Mouse (Mus musculus): ENCODE results near the gene Rnf182.

Gene Rnf182

GRCm38 (mm10) chr13:43603042-43603441 is 12.5 kb upstream of the Rnf182 start:
- in situ Hi-C loops (cut with MboI; ENCODE audit: unreplicated experiment in 2 of 2) = no loop called here

DNA sequence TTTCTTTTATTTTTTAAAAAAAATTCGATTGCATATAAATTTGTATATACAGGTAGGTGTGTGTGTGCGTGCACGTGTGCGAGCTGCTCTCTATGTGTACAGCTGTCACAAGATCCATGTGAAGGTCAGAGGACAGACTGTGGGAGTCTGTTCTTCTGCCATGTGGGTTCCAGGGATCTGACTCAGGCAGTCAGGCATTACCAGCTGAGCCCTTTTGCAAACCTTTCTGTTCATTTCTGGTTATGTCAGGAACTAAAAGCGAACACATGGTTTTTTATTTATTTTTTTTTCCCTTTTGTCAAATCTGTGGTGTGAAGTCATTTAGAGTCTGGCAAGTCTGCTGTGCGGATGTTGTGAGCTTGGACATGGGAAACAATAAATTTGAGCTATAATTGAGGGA is 6.7 kb upstream of the Rnf182 start:
- in situ Hi-C loops (cut with MboI; ENCODE audit: unreplicated experiment in 2 of 2) = no loop called here

- in situ Hi-C loops (cut with MboI; ENCODE audit: unreplicated experiment in 2 of 2) = no loop called here
Observed at GRCm38 (mm10) chr13:43612040-43612439, 3.5 kb upstream of the Rnf182 start.

DNA sequence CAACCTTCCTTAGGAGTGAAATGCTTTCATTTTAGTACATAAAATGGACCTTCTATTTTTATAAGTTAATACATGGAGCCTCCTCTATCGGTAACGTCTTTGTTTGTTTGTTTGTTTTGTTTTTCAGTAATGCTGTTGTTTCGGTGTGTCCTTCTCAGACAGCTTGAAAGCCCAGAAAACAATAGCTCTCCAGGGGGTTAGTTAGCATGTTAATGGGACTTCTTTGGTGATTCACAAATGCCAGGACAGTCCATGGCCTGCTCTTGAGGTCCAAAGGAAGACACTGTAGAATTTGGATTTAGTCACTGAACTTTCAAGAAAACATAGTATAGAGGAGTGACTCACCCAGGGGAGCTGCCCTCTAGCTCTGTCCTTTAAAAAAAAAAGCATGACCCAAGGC is 843 bp upstream of the Rnf182 start:
- in situ Hi-C loops (cut with MboI; ENCODE audit: unreplicated experiment in 2 of 2) = no loop called here

GRCm38 (mm10) chr13:43615194-43615576 is 325 bp upstream of the Rnf182 start:
- in situ Hi-C loops (cut with MboI; ENCODE audit: unreplicated experiment in 2 of 2) = no loop called here

DNA sequence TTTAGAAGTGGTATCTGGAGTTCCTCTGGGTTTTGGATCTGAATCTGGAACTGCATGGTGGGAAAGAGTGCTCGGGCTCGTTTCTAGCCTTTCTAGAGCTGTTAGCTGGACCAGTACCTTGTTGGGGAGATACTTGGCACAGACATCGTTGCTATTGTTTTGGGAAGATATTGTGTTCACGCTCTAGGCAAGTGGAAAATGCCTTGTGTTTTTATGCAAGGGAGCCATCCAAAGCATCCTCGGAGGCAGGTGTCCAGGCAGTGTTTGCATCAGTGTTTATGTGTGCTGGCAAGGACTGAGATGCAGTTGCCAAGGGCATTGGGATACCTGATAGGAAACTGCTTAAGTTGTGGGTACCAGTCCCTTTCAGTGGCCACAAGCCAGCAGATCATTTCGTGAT is 1.0 kb downstream of the Rnf182 start:
- in situ Hi-C loops (cut with MboI; ENCODE audit: unreplicated experiment in 2 of 2) = no loop called here

DNA sequence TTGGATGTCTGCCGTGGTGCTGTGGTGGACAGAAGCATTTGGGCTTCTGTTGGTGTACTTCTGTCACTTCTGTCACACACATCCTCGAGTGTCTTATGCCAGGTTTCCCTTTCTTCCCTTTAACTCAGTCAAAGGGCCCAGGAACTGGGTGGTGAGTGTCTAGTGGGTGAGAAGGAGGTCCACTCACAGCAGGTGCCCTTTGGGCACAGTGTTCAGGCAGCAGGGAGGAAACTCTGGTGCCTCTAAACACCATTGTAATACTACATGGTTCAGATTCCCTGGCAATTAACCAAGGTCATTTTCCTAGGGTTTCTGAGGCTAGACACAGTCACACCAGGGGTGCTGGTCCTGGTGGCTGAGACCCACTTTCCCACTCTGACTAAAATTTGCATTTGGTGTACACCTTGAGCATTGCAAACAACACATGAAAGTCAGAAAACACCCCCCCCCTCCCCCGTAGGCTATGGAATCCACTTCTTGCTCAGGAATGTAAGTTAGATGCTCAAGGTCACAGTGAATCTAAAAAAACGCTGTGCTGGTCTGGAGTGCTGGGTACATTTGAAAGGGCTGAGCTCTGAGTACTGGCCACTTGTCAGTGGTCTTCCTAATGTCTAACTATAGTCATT is 4.2 kb downstream of the Rnf182 start:
- in situ Hi-C loops (cut with MboI; ENCODE audit: unreplicated experiment in 2 of 2) = no loop called here

DNA sequence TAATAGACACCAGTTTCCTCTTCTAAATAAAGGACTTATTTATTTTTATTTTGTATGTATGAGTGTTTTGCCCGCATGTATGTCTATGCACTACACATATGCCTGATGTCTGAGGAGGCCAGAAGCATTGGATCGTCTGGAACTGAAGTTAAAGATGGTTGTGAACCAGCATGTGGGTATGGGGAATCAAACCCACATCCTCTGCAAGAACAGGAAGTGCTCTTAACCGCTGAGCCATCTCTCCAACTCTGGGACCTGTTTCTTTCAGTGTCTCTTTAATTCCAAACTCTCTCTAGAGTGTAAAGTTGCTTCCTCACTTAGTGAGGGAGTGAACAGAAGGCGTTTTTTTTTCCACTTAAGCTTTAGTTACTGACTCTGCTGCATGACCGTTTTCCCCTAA is 12.4 kb downstream of the Rnf182 start:
- in situ Hi-C loops (cut with MboI; ENCODE audit: unreplicated experiment in 2 of 2) = no loop called here

DNA sequence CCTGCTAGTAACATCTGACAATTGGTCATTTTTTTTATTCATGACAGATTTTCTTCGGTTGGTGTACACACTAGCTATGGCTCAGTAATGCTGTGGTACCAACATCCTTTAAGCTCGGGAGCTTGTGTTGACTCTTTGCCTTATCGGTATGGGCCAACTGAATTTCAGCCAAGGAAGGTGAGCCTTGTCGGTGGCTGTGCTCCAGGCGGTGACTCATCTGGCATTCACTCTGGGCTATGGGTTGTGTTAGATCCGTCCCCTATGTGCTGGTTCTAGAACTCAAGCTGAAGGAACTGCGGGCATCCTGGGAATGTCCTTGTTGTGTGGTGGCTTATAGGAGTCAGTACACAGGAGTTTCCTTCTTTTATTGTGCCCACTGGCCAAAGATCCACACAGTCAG is 14.3 kb downstream of the Rnf182 start:
- in situ Hi-C loops (cut with MboI; ENCODE audit: unreplicated experiment in 2 of 2) = no loop called here

DNA sequence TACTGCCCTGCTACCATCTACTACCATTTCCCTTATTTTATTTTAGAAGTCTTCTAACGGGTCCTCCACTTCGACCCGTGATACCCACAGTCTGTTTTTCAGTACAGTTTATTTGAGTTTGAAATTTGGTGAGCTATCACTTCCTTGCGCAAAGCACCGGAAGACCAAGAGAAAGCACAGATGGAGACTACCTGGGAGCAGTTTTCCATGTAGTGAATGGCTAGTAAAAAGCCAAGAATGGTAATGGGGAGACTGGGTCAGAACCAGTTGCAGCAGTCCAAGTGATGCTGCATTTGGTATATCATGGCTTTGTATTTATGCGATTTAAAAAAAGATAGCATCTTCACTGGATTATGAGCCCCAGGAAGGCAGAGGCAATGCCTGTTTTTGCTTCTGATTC is 15.8 kb downstream of the Rnf182 start:
- in situ Hi-C loops (cut with MboI; ENCODE audit: unreplicated experiment in 2 of 2) = no loop called here

- in situ Hi-C loops (cut with MboI; ENCODE audit: unreplicated experiment in 2 of 2) = no loop called here
Observed at GRCm38 (mm10) chr13:43633024-43633423, 17.5 kb downstream of the Rnf182 start.

DNA sequence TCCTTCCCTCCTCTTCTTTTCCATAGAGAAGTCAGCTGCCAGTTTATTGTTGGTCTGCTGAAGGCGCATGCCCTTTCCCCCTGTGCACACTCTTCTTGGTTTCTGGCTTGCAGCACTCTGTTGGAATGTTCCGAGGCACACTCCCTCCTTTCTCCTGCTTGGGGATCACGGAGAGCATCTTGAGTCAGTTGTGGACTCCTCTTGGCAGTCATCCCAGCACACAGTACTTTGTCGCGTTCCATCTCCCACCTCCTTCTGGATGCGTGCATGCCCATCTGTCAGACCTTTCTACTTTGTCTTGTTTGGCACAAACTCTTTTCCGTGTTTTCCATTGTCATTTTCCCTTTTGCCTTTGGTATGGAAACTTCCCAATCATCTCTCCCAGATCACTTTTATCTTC is 22.2 kb downstream of the Rnf182 start:
- in situ Hi-C loops (cut with MboI; ENCODE audit: unreplicated experiment in 2 of 2) = no loop called here

DNA sequence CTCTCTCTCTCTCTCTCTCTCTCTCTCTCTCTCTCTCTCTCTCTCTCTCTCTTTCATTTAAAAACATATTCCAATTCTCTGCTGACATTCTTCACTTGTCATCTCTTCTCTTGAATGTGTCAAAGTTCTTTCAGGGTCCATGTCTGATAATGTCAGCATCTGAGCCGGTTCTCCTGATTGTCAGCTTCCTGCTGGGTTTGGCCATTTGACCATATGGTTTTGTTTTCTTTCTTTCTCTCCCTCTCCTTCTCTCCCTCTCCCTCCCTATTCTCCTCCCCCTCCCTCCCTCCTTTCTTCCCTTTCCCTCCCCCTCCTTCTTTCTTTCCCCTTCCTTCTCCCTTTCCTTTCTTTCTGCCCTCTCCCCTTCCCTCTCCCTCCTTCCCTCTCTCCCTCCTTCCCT is 29.5 kb downstream of the Rnf182 start:
- in situ Hi-C loops (cut with MboI; ENCODE audit: unreplicated experiment in 2 of 2) = no loop called here

- in situ Hi-C loops (cut with MboI; ENCODE audit: unreplicated experiment in 2 of 2) = no loop called here
Observed at GRCm38 (mm10) chr13:43648556-43648955, 33.0 kb downstream of the Rnf182 start.

GRCm38 (mm10) chr13:43651277-43651676 is 35.8 kb downstream of the Rnf182 start:
- in situ Hi-C loops (cut with MboI; ENCODE audit: unreplicated experiment in 2 of 2) = no loop called here

DNA sequence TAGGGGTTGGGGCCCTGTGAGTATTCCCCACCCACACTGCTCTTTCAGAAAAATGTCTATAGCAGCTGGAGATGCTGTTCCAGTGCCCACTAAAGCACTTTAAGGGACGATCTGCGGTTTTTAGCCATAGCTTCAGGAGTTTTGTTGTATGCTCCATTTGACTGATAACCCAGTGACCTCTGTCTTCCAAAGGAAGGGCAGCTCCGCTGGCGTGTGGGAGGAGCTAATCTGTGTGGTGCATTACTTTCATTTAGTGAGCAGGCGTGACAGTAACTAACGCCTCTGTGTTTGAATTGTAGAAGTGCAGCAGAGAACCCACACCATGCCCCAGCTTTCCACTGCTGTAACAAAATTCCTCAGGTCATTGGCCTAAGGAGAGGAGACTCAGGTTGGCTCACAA is 38.6 kb downstream of the Rnf182 start:
- in situ Hi-C loops (cut with MboI; ENCODE audit: unreplicated experiment in 2 of 2) = no loop called here

DNA sequence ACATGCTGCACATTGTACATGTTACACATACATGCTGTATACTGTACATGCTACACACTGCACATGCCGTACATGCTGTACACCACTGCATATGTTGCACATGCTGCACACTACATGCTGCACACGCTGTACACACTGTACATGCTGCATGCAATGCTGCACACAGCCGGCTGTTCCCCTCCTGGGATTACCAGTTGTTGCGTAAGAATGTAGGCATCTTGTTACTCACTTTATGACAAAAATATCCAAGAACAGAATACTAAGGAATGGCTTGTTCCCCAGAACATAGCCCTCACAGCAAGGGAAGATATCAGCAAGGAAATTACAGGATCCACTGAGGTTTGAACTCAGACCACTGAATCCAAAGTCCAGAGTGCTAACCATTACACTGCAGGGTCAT is 47.7 kb downstream of the Rnf182 start:
- in situ Hi-C loops (cut with MboI; ENCODE audit: unreplicated experiment in 2 of 2) = no loop called here

DNA sequence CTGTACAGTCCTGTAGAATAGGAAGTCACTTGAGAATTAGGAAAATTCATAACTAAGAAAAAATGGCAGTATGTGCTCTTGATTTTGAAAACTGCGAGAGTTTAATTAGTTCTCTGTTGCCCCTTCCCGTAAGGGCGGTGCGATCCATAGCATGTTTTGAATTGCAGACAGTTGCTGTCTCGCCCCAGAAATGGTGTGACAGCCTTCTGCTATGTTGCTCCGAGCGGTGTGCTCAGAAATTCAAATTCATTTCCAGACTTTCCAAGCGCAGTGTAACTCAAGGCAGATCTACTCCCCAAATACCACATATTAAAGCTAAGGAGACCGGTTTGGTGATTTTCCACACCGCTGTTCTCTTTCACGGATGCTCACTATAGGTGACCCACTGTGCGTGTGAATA is 50.6 kb downstream of the Rnf182 start:
- in situ Hi-C loops (cut with MboI; ENCODE audit: unreplicated experiment in 2 of 2) = no loop called here

- in situ Hi-C loops (cut with MboI; ENCODE audit: unreplicated experiment in 2 of 2) = no loop called here
Observed at GRCm38 (mm10) chr13:43666920-43667319, 51.4 kb downstream of the Rnf182 start.

DNA sequence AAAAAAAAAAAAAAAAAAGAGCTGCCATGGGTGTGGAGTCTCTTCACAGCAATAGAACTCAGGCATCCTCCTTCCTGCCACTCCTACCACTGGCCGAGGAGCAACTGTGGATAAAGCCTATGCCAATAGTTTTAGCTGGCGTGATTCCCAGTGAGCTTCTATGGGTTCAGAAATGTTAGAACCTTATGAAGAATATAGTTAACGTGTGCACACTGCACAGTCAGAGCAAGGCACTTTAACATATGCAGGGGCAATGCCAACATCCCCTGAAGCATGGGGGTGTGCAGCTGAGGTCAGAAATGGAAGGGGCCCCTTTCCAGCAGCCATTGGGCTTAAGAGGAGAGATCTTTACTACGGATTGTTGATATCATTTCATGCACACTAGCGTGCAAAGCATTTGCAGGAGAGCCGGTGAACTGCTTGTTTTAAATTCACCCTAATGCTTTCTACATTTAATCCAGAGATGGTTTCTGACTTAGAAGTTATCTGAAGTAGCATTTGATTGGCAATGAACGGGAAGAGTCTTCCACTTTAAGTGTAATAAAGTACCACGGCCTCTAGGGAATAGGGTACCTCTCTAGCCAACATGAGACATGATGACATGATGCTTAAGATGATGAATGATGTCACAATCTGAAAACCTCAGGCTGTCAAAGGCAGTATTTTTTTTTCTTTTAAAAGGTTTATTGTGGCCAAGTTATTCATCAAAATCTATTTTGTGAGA is 61.8 kb downstream of the Rnf182 start:
- in situ Hi-C loops (cut with MboI; ENCODE audit: unreplicated experiment in 2 of 2) = no loop called here

DNA sequence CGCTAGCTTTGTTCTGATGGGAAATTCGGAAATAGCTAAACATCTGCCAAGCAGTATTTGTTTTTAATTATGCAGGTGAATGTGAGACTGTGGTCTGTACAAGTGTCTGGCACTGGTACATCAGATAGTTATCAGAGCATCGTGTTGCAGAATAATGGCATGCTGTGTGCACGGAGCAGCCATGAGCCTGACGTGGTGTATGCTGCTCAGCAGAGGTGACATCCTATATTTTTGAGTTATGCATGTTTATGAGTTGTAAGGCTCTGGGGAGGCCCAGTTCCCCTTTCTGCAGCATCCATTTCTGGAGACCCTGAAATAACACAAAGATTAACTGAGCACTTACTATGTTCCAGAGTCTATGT is 62.4 kb downstream of the Rnf182 start:
- in situ Hi-C loops (cut with MboI; ENCODE audit: unreplicated experiment in 2 of 2) = no loop called here

DNA sequence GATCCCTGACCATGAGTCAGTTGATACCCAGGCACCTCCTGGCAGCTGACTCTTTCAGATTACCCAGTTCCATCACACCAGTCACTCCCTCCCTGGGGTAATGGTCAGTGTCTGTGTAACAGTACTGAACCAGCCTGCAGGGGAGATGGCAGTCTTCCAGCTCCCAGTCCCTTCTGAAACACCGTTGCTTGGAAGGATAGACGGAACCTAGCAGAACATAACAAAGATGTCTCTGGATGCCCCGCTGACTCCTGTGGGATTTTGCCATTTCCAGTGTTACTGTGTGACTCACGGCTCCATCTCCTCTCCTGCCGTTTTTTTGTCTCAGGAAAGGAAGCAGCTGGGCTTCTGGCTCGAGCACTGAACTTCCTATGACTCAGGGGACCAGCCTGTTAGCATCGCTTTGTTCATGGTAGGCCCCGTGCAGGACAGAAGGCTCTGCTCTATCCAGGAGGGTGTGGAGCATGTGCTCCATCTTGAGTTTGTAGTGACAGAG is 69.0 kb downstream of the Rnf182 start:
- in situ Hi-C loops (cut with MboI; ENCODE audit: unreplicated experiment in 2 of 2) = no loop called here

DNA sequence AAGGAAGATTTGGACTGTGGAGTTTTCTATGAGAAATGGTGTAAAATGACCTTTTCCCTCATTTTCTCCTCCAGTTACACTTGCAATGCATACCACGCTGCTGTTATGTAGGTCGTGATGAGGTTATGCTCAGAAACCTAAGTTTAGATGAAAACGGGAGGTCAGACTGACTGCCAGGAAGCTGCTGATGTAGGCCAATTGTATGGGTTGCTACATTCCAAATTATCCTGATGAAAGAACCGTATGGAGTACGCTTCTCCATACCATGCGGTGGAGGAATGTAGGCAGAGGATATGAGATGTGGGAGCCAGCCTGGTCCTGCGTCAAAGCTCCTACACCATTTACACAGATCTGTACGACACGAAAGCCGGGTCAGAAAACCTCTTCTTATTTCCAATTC is 72.6 kb downstream of the Rnf182 start:
- in situ Hi-C loops (cut with MboI; ENCODE audit: unreplicated experiment in 2 of 2) = no loop called here
